ENCODE assay signal across 8 mouse cellular contexts in the genomic region with DNA sequence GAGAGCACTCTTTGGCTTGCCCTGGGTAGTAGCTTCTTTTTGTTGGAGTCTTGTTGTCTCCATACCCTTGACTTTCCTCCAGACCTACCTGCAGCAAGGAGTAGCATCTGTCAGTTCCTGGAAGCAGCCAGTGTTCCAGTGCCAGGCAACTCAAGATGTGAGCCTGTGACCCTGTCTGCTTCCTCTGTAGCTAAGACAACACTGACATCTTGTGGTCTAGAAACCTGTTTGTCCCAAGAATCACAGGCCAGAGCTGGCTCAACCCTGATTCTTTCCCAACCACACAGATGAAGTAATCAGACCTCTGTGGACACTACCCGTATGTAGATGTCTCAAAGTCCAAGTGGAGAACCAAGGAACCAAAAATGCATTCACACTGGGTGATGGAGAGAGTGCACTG.
DNase-seq lines count a peak whose midpoint lies in the region; ATAC-seq and TF ChIP-seq lines count a peak whose summit lies in the region.

No protein-coding gene starts in this region.

- no peak overlapping the region for H3K4me3 ChIP-seq in midbrain, postnatal 0 days (ENCODE audit: low read depth, low read length)
- H3K4me3 ChIP-seq in gastrocnemius, adult 2 months: no peak overlapping the region

- no peak overlapping the region for H3K4me2 ChIP-seq in midbrain, postnatal 0 days (ENCODE audit: low read depth, low read length, poor library complexity, severe bottlenecking)

- no peaks in the 10 kb centered on the region for H3K4me1 ChIP-seq in midbrain, postnatal 0 days (ENCODE audit: insufficient read depth, low read length)

- DNase-seq in layer of hippocampus, adult 11-12 months (ENCODE audit: low spot score): peak; percentile 40
- DNase-seq in layer of hippocampus, adult 9-11 months: no peak
- peak; percentile 79 for DNase-seq in brain, embryonic 14.5 days (ENCODE audit: low read depth)
- peak; percentile 4 to 72 for DNase-seq in frontal cortex, adult 2 months (ENCODE audit: extremely low spot score in 1 of 2, low spot score in 1 of 2)
- DNase-seq in midbrain, postnatal 0 days (ENCODE audit: low spot score): peak; percentile 84
- DNase-seq in gastrocnemius, adult 2 months: no peak
- no peak for DNase-seq in ovary, postnatal 10 days (ENCODE audit: low spot score)
- DNase-seq in heart, adult 18-20 months: no peak

- H3K9ac ChIP-seq in midbrain, postnatal 0 days (replicated peaks; ENCODE audit: low read length, poor library complexity, severe bottlenecking): no peak overlapping the region

- WGBS in midbrain, postnatal 0 days: 64% methylated on average over 1 of the region's 1 CpGs

- peak; percentile 72 for ATAC-seq in midbrain, postnatal 0 days (ENCODE audit: low FRiP score)

- intact Hi-C loops in gastrocnemius, adult 2 months (cut with DNase I): no loop called here

- TF ChIP-seq POLR2A in brain, embryonic 14.5 days (IDR thresholded peaks at IDR 0.05; ENCODE audit: borderline replicate concordance, extremely low read depth, insufficient read depth, insufficient read length, poor library complexity, severe bottlenecking): no peak

- no peaks in the 10 kb centered on the region for H3K27me3 ChIP-seq in midbrain, postnatal 0 days (ENCODE audit: insufficient read depth, low read length)

- peak; percentile 60; the same call in 1 of the 2 replicates for TF ChIP-seq CTCF in brain, embryonic 14.5 days (IDR thresholded peaks at IDR 0.05; ENCODE audit: borderline replicate concordance, extremely low read depth, insufficient read depth, insufficient read length)
- peak; percentile 92 for TF ChIP-seq CTCF in midbrain, postnatal 0 days (IDR thresholded peaks at IDR 0.05)
- TF ChIP-seq CTCF in gastrocnemius, adult 2 months (IDR thresholded peaks at IDR 0.05): no peak

- no peaks in the 10 kb centered on the region for H3K9me3 ChIP-seq in midbrain, postnatal 0 days (ENCODE audit: low read length)

- H3K36me3 ChIP-seq in midbrain, postnatal 0 days (ENCODE audit: insufficient read depth, low read length): no peaks in the 10 kb centered on the region

- no peak overlapping the region for H3K27ac ChIP-seq in midbrain, postnatal 0 days (ENCODE audit: low read depth, low read length)
- no peak overlapping the region for H3K27ac ChIP-seq in gastrocnemius, adult 2 months

Comparison
In these comparisons a context has a peak if more than half of its experiments do, and no peak if none do; other contexts are left out.
1. DNase-seq: peak in layer of hippocampus, adult 11-12 months (single experiment), brain, embryonic 14.5 days (single experiment), frontal cortex, adult 2 months (2 of 2) and midbrain, postnatal 0 days (single experiment); none in layer of hippocampus, adult 9-11 months (single experiment), gastrocnemius, adult 2 months (single experiment), ovary, postnatal 10 days (single experiment) and heart, adult 18-20 months (0 of 2).